Mouse (Mus musculus) CH12.LX (cell line): Measurements from ENCODE around the gene Gabrb1.
"Not testable (repeated sequence)": the region's sequence is repeated elsewhere in the genome, so short reads cannot be mapped to it uniquely, and the experiment has no call there.

ENCODE experiments used
- CTCF ChIP-seq, 2 experiments: IDR thresholded peaks in 1 of 2; conservative IDR thresholded peaks in 1 of 2; 2 replicates each; pipeline ENCODE4 v1.5.1; 2011 to 2012; ENCODE audit warnings: low read depth in 2 of 2, low read length in 2 of 2, improper control_type of control experiment in 1 of 2, inconsistent platforms in 1 of 2, mild to moderate bottlenecking in 1 of 2, moderate library complexity in 1 of 2
- ELF1 ChIP-seq: IDR thresholded peaks from 2 replicates; pipeline ENCODE4 v1.6.1; 2014; ENCODE audit warnings: low read depth, mild to moderate bottlenecking, inconsistent platforms, low read length, improper control_type of control experiment
- JUND ChIP-seq: conservative IDR thresholded peaks from 2 replicates; pipeline ENCODE4 v1.6.1; 2011; ENCODE audit warnings: low read depth, low read length, improper control_type of control experiment
- MAFK ChIP-seq: IDR thresholded peaks from 2 replicates; pipeline ENCODE4 v1.6.1; 2011; ENCODE audit warnings: low read length, improper control_type of control experiment; ENCODE audit not compliant: insufficient replicate concordance
- MXI1 ChIP-seq: IDR thresholded peaks from 2 replicates; pipeline ENCODE4 v1.6.1; 2011; ENCODE audit warnings: mild to moderate bottlenecking, low read depth, low read length, improper control_type of control experiment
- SMC3 ChIP-seq: IDR thresholded peaks from 2 replicates; pipeline ENCODE4 v1.6.1; 2011; ENCODE audit warnings: low read depth, low read length, improper control_type of control experiment
- TBP ChIP-seq: conservative IDR thresholded peaks from 2 replicates; pipeline ENCODE4 v1.6.1; 2011; ENCODE audit warnings: low read depth, low read length, improper control_type of control experiment

DNA sequence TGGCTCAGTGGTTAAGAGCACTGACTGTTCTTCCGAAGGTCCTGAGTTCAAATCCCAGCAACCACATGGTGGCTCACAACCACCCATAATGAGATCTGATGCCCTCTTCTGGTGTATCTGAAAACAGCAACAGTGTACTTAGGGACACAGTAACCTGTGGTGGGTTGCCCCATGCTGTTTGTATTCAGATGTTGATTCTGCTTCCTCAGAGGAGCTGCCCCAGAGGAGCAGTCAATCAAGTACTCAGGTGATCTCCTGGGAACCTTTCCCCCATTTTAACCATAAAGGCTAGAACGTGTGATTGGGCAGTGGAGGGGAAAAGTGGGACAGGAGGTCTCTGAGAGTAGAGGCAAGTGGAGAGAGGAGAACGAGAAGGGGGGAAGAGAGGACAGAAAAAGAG, 497.8 kb downstream of the Gabrb1 start:
- peak in 1 of 2 experiments; percentile 16; a peak in 1 of 4 replicates for TF ChIP-seq CTCF (conservative IDR thresholded peaks at IDR 0.05 in 1 of 2, IDR thresholded peaks at IDR 0.05 in 1 of 2; ENCODE audit: low read depth in 2 of 2, low read length in 2 of 2)
- not testable (repeated sequence) for TF ChIP-seq TBP, ELF1, MXI1, JUND, SMC3, MAFK
